Mouse (Mus musculus) testis, postnatal 10 days (tissue): ENCODE results near the gene Ubxn6.
A peak's percentile ranks its signal among the peaks of the same experiment; 100 is the strongest.
"Not testable (repeated sequence)": the region's sequence is repeated elsewhere in the genome, so short reads cannot be mapped to it uniquely, and the experiment has no call there.

Source experiments
- DNase-seq: peaks from one replicate; pipeline ENCODE4 v3.0.0; 2021; ENCODE audit warnings: low spot score

Ubxn6 gene

GRCm38 (mm10) chr17:56074827-56075208, at the start of gene Ubxn6:
Ubxn6 (minus strand) TSS chr17:56075028.
- DNase-seq, result peak; percentile 99

- DNase-seq, result no peak
These were observed 49.0 kb upstream of the Ubxn6 start for GRCm38 (mm10) chr17:56123681-56124340.

- DNase-seq, result no peak
These were observed 48.3 kb upstream of the Ubxn6 start for GRCm38 (mm10) chr17:56123161-56123560.

GRCm38 (mm10) chr17:56121826-56122225, 47.0 kb upstream of the Ubxn6 start, which contains the start of gene Lrg1:
Lrg1 (minus strand) TSS chr17:56122001.
- DNase-seq, result no peak

GRCm38 (mm10) chr17:56119981-56120880, 45.4 kb upstream of the Ubxn6 start:
- DNase-seq, result peak; percentile 87

GRCm38 (mm10) chr17:56119431-56119830, 44.6 kb upstream of the Ubxn6 start:
- no peak for DNase-seq

DNA sequence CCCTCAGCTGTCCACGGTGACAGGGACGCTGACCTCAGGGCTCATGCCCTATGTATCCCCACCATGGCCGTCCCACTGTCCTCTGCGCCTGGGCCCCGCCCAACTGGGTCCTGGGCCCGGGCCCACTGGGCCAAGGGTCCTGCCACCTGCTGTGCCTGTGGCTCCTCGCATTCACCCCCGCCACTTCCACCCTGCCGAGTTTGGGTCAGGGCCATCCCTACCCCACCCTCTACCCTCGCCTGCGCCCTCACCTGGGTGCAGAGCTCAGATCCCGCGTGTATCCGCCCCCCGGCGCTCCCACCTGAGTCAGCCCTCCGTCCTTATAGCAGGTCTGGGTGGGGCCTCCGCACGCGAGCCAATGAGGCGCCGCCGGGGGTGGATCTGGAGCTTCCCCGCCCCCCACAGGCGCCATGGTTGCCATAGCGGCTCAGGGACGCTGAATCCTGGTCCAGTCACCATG, 42.5 kb upstream of the Ubxn6 start, which contains the start of gene Plin5:
TSS of gene Plin5 (minus strand) at position 346 of the 460 bp plus-strand sequence.
- peak; percentile 83 for DNase-seq

DNA sequence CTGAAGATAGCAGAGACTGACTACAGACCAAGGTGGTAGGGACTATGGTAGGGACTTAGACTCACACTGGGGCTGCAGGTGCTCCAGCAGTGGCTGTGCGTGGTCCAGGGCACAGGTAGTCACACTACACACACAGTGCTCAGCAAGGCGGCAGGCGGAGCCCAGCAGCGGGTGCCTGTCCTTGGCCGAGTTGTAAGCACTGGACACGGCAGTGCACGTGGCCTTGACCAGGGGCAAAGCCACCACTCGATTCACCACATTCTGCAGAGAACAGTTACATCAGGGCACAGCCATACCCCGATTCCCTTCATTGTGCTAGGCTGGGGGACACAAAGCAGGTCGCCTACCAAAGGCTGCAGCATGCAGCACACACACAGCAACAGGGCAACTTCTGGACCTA, 41.4 kb upstream of the Ubxn6 start:
- DNase-seq, result no peak

DNA sequence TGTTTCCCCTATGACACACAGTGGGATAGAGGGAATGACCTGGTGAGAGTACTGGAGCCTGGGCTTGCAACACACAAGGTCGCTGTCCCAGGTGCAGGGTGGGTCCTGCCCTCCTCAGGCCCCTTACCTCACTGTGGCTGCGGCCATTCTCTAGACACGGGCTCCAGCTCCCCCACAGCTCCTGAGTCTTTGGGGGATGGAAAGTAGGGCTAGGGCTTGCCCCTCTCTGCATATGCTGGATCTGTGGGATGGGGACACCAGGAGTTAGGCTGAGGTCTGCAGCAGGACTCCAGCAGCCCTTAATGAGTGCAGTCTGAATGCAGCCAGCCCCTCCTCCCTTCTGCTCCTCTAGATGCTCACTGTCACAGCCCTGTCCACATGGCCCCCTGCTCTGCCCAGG, 37.9 kb upstream of the Ubxn6 start:
- no peak for DNase-seq

GRCm38 (mm10) chr17:56111864-56112263, 37.0 kb upstream of the Ubxn6 start:
- peak; percentile 77 for DNase-seq

- no peak for DNase-seq
These were observed 36.2 kb upstream of the Ubxn6 start for GRCm38 (mm10) chr17:56111021-56111420.

DNA sequence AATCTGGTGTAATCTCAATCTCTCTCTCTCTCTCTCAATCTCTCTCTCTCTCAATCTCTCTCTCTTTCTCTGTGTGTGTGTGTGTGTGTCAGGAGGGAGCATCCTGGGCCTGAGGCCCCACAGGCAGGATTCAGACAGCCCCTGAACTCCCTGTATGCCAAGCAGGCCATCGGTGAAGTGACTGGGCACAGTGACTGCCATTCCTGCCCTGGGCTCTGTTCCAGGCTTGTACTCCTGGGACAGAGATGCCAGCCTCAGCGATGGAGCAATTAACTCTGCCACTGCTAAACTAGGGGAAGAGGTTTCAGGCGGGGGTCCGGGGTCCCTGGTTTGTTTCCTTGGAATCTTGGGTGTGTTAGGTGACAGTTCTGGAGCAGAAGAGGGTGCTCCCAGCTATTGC, 35.7 kb upstream of the Ubxn6 start:
- no peak for DNase-seq

DNA sequence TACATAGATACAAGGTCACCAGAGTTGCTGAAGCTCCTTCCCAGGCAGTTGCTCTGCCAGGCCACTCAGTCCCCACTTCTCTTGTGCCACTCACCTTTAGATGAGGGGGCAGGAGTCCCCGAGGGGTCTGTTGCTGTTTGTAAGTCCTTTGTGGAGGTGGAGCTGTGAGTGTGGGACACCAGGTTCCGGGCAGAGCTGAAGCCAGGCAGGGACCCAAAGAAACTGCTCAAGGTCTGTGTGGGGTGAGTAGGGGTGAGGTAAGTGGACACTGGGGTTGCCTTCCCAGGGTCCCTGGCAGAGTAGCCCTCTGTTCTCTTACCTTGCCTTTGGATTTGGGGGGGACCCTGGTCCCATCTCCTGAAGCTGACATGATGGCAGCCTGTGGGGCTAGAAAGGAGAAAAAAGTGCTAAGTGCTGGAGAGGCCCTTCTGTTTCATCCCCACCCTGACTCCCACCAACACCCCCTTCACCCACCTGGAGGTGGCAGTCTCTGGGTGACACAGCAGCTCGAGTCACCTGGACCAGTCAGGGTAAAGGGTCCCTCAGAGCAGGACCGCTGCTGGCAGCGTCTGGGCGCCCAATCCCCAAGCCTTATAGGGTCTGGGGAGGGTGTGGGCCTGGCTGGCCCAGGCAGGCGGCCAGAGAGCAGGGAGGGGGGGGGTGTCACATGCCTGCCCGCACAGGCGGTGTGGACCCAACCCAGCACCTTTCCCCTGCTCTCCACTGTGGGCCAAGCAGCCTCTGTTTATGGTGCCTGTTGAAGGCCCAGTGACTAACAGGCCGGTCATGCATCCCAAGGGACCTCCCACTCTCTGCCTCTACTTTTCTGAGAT, 34.6 kb upstream of the Ubxn6 start, which contains the start of gene Plin4:
TSS of gene Plin4 (minus strand) at position 585 of the 833 bp plus-strand sequence.
- no peak for DNase-seq

DNA sequence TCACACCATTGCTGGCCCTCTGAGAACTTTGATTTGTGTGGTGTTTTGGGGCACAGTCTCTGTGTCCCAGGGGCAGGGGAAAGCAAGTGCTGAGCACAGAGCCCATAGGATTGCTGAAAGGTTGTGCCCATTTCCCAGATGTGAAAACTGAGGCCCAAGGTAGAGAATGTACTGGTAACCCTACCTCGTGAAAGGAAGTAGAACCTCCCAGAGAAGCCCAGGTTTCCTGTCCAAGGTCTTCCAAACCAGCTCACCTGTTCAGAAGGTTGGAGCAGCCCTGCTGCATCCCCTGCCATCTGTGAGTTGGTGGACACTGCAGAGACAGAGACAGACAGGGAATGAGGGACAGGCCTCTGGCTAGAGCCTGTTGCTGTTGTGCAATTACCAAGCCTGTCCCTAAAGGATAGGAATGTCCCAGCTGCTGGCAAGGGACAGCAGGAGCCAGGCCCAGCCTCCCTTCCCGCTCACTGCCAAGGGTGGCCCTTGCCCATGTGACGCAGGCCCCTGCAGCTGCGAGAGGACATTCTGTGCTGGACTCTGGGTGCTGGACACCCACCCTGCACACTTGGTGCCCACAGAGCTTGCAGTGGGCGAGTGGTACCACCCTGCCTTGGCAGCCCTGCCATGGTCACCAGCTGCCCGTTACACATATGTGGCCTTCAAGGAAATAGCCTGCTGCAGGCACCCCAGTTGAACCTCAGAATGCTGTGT, 33.7 kb upstream of the Ubxn6 start:
- DNase-seq, result no peak

DNA sequence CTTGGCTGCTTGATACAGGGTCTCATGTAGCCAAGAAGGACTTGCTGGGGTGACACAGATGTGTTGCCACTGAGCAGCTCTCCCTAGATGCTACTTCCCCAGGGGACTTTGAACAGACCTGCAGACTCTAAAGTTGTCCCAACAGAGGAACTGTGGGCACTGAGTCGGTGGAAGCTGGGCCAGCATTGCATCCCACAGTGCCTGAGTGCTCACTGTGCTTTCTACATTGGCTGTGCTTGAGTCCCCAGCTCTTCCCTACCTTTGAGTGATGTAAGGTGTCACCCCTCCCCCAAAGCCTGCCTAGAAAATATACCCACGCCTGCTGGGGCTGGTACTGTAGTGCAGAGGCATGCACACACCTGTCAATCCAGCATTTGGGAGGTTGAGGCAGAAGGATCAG, 32.9 kb upstream of the Ubxn6 start:
- DNase-seq, result no peak

DNA sequence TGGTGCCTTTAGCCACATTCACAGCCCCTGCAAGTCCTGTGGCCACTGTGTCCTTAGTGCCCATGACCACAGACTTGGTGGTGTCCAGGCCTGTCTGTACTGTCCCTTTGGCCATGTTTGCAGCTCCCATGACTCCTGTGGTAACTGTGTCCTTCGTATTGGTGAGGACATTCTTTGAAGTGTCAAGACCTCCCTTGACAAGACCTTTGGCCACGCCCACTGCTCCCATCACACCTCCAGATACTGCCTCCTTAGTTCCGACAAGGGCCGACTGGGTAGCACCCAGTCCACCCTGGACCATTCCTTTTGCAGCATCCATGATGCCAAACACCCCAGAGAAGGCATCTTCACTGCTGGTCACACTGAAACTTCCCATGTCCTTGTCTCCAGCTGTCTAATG, 32.2 kb upstream of the Ubxn6 start:
- DNase-seq, result no peak

DNA sequence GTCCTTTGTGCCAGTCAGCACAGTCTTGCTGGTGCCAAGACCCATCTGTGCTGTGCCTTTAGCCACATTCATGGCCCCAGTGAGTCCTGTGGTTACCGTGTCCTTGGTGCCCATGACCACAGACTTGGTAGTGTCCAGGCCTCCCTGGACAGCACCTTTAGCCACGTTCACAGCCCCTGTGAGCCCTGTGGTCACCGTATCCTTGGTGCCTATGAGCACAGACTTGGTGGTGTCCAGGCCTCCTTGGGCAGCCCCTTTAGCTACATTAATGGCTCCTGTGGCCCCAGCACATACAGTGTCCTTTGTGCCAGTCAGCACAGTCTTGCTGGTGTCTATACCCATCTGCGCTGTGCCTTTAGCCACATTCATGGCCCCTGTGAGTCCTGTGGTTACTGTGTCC, 31.6 kb upstream of the Ubxn6 start:
- DNase-seq, result not testable (repeated sequence)

DNA sequence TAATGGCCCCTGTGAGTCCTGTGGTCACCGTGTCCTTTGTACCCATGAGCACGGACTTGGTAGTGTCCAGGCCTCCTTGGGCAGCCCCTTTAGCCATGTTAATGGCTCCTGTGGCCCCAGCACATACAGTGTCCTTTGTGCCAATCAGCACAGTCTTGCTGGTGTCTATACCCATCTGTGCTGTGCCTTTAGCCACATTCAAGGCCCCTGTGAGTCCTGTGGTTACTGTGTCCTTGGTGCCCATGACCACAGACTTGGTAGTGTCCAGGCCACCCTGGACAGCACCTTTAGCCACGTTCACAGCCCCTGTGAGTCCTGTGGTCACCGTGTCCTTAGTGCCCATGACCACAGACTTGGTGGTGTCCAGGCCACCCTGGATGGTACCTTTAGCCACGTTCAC, 30.0 kb upstream of the Ubxn6 start:
- not testable (repeated sequence) for DNase-seq

DNA sequence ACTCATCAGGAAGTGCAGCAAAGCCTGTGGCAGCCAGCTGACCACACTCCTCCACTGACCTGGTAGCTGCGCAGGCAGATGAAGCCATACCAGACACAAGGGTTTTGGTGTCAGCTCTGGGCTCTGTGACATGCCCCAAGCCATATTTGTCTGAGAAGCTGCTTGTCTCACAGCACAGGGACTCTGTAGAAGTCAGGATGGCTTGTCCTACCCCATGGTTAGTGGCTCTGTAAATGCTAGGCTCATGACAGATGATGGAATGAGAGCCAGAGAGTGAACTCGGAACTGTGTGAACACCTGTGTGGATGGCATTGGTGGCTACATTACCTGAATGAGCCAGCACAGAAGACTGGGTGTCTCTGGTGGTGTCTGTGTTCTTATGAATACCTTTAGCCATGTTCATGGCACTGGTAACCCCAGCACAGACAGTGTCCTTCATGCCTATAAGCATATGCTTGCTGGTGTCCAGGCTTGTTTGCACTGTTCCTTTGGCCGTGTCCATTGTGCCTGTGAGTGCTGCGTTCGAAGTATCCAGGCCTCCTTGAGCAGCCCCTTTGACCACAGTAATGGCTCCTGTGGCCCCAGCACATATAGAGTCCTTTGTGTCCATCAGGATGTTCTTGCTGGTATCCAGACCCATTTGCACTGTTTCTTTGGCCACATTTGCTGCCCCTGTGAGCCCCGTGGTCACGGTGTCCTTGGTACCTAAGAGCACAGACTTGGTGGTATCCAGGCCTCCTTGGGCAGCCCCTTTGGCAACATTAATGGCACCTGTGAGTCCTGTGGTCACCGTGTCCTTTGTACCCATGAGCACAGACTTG, 28.8 kb upstream of the Ubxn6 start:
- no peak for DNase-seq

- no peak for DNase-seq
These were observed 28.1 kb upstream of the Ubxn6 start for GRCm38 (mm10) chr17:56102927-56103326.

DNA sequence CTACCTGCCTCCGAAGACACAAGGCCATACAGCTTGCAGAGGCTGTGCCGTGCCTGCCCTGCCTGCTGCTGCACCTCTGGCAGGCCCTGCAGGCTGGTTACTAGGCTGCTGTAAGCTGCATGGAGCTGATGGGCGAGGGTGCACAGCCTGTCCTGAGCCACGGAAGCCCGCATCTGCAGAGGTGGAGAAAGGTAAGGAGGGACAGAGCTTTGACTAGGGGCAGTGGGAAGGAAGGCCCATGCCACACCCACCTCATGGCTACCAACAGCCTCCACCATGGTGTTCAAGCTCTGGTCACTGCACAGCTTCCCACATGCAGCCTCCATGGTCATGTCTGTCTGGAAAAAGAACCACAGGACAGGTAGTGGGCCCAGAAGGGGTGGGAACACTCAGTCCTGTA, 27.3 kb upstream of the Ubxn6 start:
- DNase-seq, result no peak
